Mouse (Mus musculus) Muller cell, postnatal 12 days (primary cell): Measurements from ENCODE around the gene Pga5.
A peak's percentile ranks its signal among the peaks of the same experiment; 100 is the strongest.

ENCODE experiments used
- DNase-seq: peaks from one replicate; pipeline ENCODE4 v3.0.0-alpha.2; 2015; ENCODE audit errors: inconsistent ontology term

Pga5 gene

GRCm38 (mm10) chr19:10665499-10665898 lies 12.4 kb downstream of the Pga5 start:
- peak; percentile 38 for DNase-seq

- no peak for DNase-seq
Observed at GRCm38 (mm10) chr19:10665093-10665492, 12.8 kb downstream of the Pga5 start.

- DNase-seq: no peak
Observed at GRCm38 (mm10) chr19:10662665-10663064, 15.2 kb downstream of the Pga5 start.

- DNase-seq: no peak
Observed at GRCm38 (mm10) chr19:10661919-10662318, 16.0 kb downstream of the Pga5 start.

GRCm38 (mm10) chr19:10661373-10661772 lies 16.5 kb downstream of the Pga5 start:
- no peak for DNase-seq

- no peak for DNase-seq
Observed at GRCm38 (mm10) chr19:10658406-10658805, 19.5 kb downstream of the Pga5 start.

- no peak for DNase-seq
Observed at GRCm38 (mm10) chr19:10657742-10658141, 20.1 kb downstream of the Pga5 start.

GRCm38 (mm10) chr19:10656058-10656457 lies 21.8 kb downstream of the Pga5 start:
- no peak for DNase-seq

GRCm38 (mm10) chr19:10648156-10648555 lies 29.7 kb downstream of the Pga5 start:
- DNase-seq: no peak

- DNase-seq: peak; percentile 12
Observed at GRCm38 (mm10) chr19:10645616-10646015, 32.3 kb downstream of the Pga5 start.

- no peak for DNase-seq
Observed at GRCm38 (mm10) chr19:10640589-10641378, 37.1 kb downstream of the Pga5 start.

GRCm38 (mm10) chr19:10640080-10640479 lies 37.8 kb downstream of the Pga5 start:
- DNase-seq: no peak

- no peak for DNase-seq
Observed at GRCm38 (mm10) chr19:10637840-10638239, 40.0 kb downstream of the Pga5 start.

- peak; percentile 56 for DNase-seq
Observed at GRCm38 (mm10) chr19:10634872-10635318, 43.0 kb downstream of the Pga5 start.

- peak; percentile 46 for DNase-seq
Observed at GRCm38 (mm10) chr19:10634106-10634871, 43.6 kb downstream of the Pga5 start, which contains the start of gene Vwce. TSS of gene Vwce (plus strand) at chr19:10634213.
